Mouse (Mus musculus) CH12.LX (cell line): Measurements from ENCODE around the gene Hoxb7.

Source experiments
- CHD1 ChIP-seq: IDR thresholded peaks from 2 replicates; pipeline ENCODE4 v1.6.1; 2012; ENCODE audit warnings: low read depth, low read length, improper control_type of control experiment, inconsistent platforms
- CTCF ChIP-seq, 2 experiments: IDR thresholded peaks in 1 of 2; conservative IDR thresholded peaks in 1 of 2; 2 replicates each; pipeline ENCODE4 v1.5.1; 2011 to 2012; ENCODE audit warnings: low read depth in 2 of 2, low read length in 2 of 2, improper control_type of control experiment in 1 of 2, inconsistent platforms in 1 of 2, mild to moderate bottlenecking in 1 of 2, moderate library complexity in 1 of 2
- EP300 ChIP-seq: IDR thresholded peaks from 2 replicates; pipeline ENCODE4 v1.6.1; 2011; ENCODE audit warnings: low read length, improper control_type of control experiment
- IRF4 ChIP-seq: IDR thresholded peaks from 2 replicates; pipeline ENCODE4 v1.6.1; 2014; ENCODE audit warnings: low read depth, mild to moderate bottlenecking, inconsistent platforms, low read length, improper control_type of control experiment
- JUND ChIP-seq: conservative IDR thresholded peaks from 2 replicates; pipeline ENCODE4 v1.6.1; 2011; ENCODE audit warnings: low read depth, low read length, improper control_type of control experiment
- KAT2A ChIP-seq: IDR thresholded peaks from 2 replicates; pipeline ENCODE4 v1.6.1; 2012; ENCODE audit warnings: low read length, improper control_type of control experiment, inconsistent platforms; ENCODE audit not compliant: insufficient replicate concordance
- POLR2A ChIP-seq: IDR thresholded peaks from 2 replicates; pipeline ENCODE4 v1.6.1; 2011; ENCODE audit warnings: low read depth, mild to moderate bottlenecking, improper control_type of control experiment, low read length
- RCOR1 ChIP-seq: conservative IDR thresholded peaks from 2 replicates; pipeline ENCODE4 v1.6.1; 2012; ENCODE audit warnings: low read depth, mild to moderate bottlenecking, inconsistent platforms, low read length, improper control_type of control experiment
- SIN3A ChIP-seq: IDR thresholded peaks from 2 replicates; pipeline ENCODE4 v1.6.1; 2012; ENCODE audit warnings: low read length, improper control_type of control experiment, inconsistent platforms
- SMC3 ChIP-seq: IDR thresholded peaks from 2 replicates; pipeline ENCODE4 v1.6.1; 2011; ENCODE audit warnings: low read depth, low read length, improper control_type of control experiment
- TBP ChIP-seq: conservative IDR thresholded peaks from 2 replicates; pipeline ENCODE4 v1.6.1; 2011; ENCODE audit warnings: low read depth, low read length, improper control_type of control experiment
- USF2 ChIP-seq: conservative IDR thresholded peaks from 2 replicates; pipeline ENCODE4 v1.6.1; 2011; ENCODE audit warnings: low read depth, low read length, improper control_type of control experiment
- ZC3H11A ChIP-seq: IDR thresholded peaks from 2 replicates; pipeline ENCODE4 v1.6.1; 2012; ENCODE audit warnings: low read depth, mild to moderate bottlenecking, inconsistent platforms, low read length, improper control_type of control experiment

- TF ChIP-seq USF2 = no peak
- TF ChIP-seq CTCF (conservative IDR thresholded peaks at IDR 0.05 in 1 of 2, IDR thresholded peaks at IDR 0.05 in 1 of 2; ENCODE audit: low read depth in 2 of 2, low read length in 2 of 2) = no peak
- TF ChIP-seq EP300 = no peak
- TF ChIP-seq POLR2A = no peak
- TF ChIP-seq JUND = no peak
- TF ChIP-seq KAT2A = no peak
- no peak for TF ChIP-seq SMC3
- TF ChIP-seq TBP = no peak
- TF ChIP-seq CHD1 = no peak
- no peak for TF ChIP-seq IRF4
- no peak for TF ChIP-seq RCOR1
- no peak for TF ChIP-seq ZC3H11A
- no peak for TF ChIP-seq SIN3A
Observed at GRCm38 (mm10) chr11:96319910-96320309, 33.5 kb downstream of the Hoxb7 start.
